Mouse (Mus musculus): ENCODE measurements around the gene Cavin2. TPM values are rescaled to one million over a fixed set of nuclear protein-coding genes. Genes with fewer than 3 reads are reported as not detected.
A peak's percentile ranks its signal among the peaks of the same experiment; 100 is the strongest.

The Cavin2 gene
- polyA plus RNA-seq, 1 experiment = 19.0 TPM

GRCm38 (mm10) chr1:51265118-51265800, 23.7 kb upstream of the Cavin2 start:
- TF ChIP-seq POLR2A (IDR thresholded peaks at IDR 0.05; ENCODE audit: low read depth, low read length) (no peak), CTCF (IDR thresholded peaks at IDR 0.05; ENCODE audit: extremely low read depth, insufficient read depth, insufficient read length, insufficient replicate concordance) (no peak)
- Histone ChIP-seq H3K4me1 (ENCODE audit: control insufficient read depth, insufficient read depth, insufficient read length) (no peaks in the 10 kb centered on the region), H3K27ac (ENCODE audit: insufficient read depth, low read length) (no peak overlapping the region), H3K36me3 (ENCODE audit: control insufficient read depth, insufficient read depth, low read length) (no peaks in the 10 kb centered on the region), H3K4me3 (ENCODE audit: extremely low read depth, insufficient read depth, insufficient read length) (no peak overlapping the region), H3K27me3 (ENCODE audit: control insufficient read depth, insufficient read depth, low read length) (no peaks in the 10 kb centered on the region)
- WGBS = 61% methylated on average over 5 of the region's 5 CpGs
- DNase-seq (ENCODE audit: low read depth in 1 of 2, low spot score in 2 of 2) = no peak

GRCm38 (mm10) chr1:51265926-51266325, 23.0 kb upstream of the Cavin2 start:
- Histone ChIP-seq H3K4me1 (ENCODE audit: control insufficient read depth, insufficient read depth, insufficient read length) (no peaks in the 10 kb centered on the region), H3K27ac (ENCODE audit: insufficient read depth, low read length) (peak overlapping the region; percentile 57; the same call in 1 of the 2 replicates), H3K4me3 (ENCODE audit: extremely low read depth, insufficient read depth, insufficient read length) (no peak overlapping the region), H3K27me3 (ENCODE audit: control insufficient read depth, insufficient read depth, low read length) (no peaks in the 10 kb centered on the region), H3K36me3 (ENCODE audit: control insufficient read depth, insufficient read depth, low read length) (no peaks in the 10 kb centered on the region)
- no peak for TF ChIP-seq POLR2A (IDR thresholded peaks at IDR 0.05; ENCODE audit: low read depth, low read length)
- TF ChIP-seq CTCF (IDR thresholded peaks at IDR 0.05; ENCODE audit: extremely low read depth, insufficient read depth, insufficient read length, insufficient replicate concordance) = no peak
- no peak for DNase-seq (ENCODE audit: low read depth in 1 of 2, low spot score in 2 of 2)
- 88% methylated on average over 2 of the region's 2 CpGs for WGBS

GRCm38 (mm10) chr1:51267125-51267524, 21.8 kb upstream of the Cavin2 start:
- TF ChIP-seq CTCF (IDR thresholded peaks at IDR 0.05; ENCODE audit: extremely low read depth, insufficient read depth, insufficient read length, insufficient replicate concordance) = no peak
- no peak for TF ChIP-seq POLR2A (IDR thresholded peaks at IDR 0.05; ENCODE audit: low read depth, low read length)
- Histone ChIP-seq H3K36me3 (ENCODE audit: control insufficient read depth, insufficient read depth, low read length) (no peaks in the 10 kb centered on the region), H3K27me3 (ENCODE audit: control insufficient read depth, insufficient read depth, low read length) (no peaks in the 10 kb centered on the region), H3K4me1 (ENCODE audit: control insufficient read depth, insufficient read depth, insufficient read length) (no peaks in the 10 kb centered on the region), H3K27ac (ENCODE audit: insufficient read depth, low read length) (no peak overlapping the region), H3K4me3 (ENCODE audit: extremely low read depth, insufficient read depth, insufficient read length) (no peak overlapping the region)
- WGBS = 78% methylated on average over 5 of the region's 5 CpGs
- no peak for DNase-seq (ENCODE audit: low read depth in 1 of 2, low spot score in 2 of 2)

GRCm38 (mm10) chr1:51268225-51268624, 20.7 kb upstream of the Cavin2 start:
- no peak overlapping the region for H3K4me3 ChIP-seq (ENCODE audit: extremely low read depth, insufficient read depth, insufficient read length)
- H3K27me3 ChIP-seq (ENCODE audit: control insufficient read depth, insufficient read depth, low read length) = no peaks in the 10 kb centered on the region
- TF ChIP-seq POLR2A (IDR thresholded peaks at IDR 0.05; ENCODE audit: low read depth, low read length) = no peak
- no peak for TF ChIP-seq CTCF (IDR thresholded peaks at IDR 0.05; ENCODE audit: extremely low read depth, insufficient read depth, insufficient read length, insufficient replicate concordance)
- no peaks in the 10 kb centered on the region for H3K36me3 ChIP-seq (ENCODE audit: control insufficient read depth, insufficient read depth, low read length)
- no peak overlapping the region for H3K27ac ChIP-seq (ENCODE audit: insufficient read depth, low read length)
- 93% methylated on average over 2 of the region's 2 CpGs for WGBS
- no peak for DNase-seq (ENCODE audit: low read depth in 1 of 2, low spot score in 2 of 2)
- no peaks in the 10 kb centered on the region for H3K4me1 ChIP-seq (ENCODE audit: control insufficient read depth, insufficient read depth, insufficient read length)

GRCm38 (mm10) chr1:51270196-51270935, 18.6 kb upstream of the Cavin2 start:
- no peak for DNase-seq (ENCODE audit: low read depth in 1 of 2, low spot score in 2 of 2)
- H3K27ac ChIP-seq (ENCODE audit: insufficient read depth, low read length) = no peak overlapping the region
- 88% methylated on average over 5 of the region's 5 CpGs for WGBS
- H3K36me3 ChIP-seq (ENCODE audit: control insufficient read depth, insufficient read depth, low read length) = no peaks in the 10 kb centered on the region
- TF ChIP-seq CTCF (IDR thresholded peaks at IDR 0.05; ENCODE audit: extremely low read depth, insufficient read depth, insufficient read length, insufficient replicate concordance) (no peak), POLR2A (IDR thresholded peaks at IDR 0.05; ENCODE audit: low read depth, low read length) (no peak)
- no peaks in the 10 kb centered on the region for H3K27me3 ChIP-seq (ENCODE audit: control insufficient read depth, insufficient read depth, low read length)
- no peak overlapping the region for H3K4me3 ChIP-seq (ENCODE audit: extremely low read depth, insufficient read depth, insufficient read length)
- H3K4me1 ChIP-seq (ENCODE audit: control insufficient read depth, insufficient read depth, insufficient read length) = no peaks in the 10 kb centered on the region

- WGBS = 78% methylated on average over 4 of the region's 4 CpGs
- no peak for TF ChIP-seq CTCF (IDR thresholded peaks at IDR 0.05; ENCODE audit: extremely low read depth, insufficient read depth, insufficient read length, insufficient replicate concordance)
- no peak for TF ChIP-seq POLR2A (IDR thresholded peaks at IDR 0.05; ENCODE audit: low read depth, low read length)
- Histone ChIP-seq H3K27me3 (ENCODE audit: control insufficient read depth, insufficient read depth, low read length) (no peaks in the 10 kb centered on the region), H3K4me1 (ENCODE audit: control insufficient read depth, insufficient read depth, insufficient read length) (no peaks in the 10 kb centered on the region), H3K36me3 (ENCODE audit: control insufficient read depth, insufficient read depth, low read length) (no peaks in the 10 kb centered on the region), H3K4me3 (ENCODE audit: extremely low read depth, insufficient read depth, insufficient read length) (no peak overlapping the region), H3K27ac (ENCODE audit: insufficient read depth, low read length) (no peak overlapping the region)
- no peak for DNase-seq (ENCODE audit: low read depth in 1 of 2, low spot score in 2 of 2)
These were observed 17.1 kb upstream of the Cavin2 start for GRCm38 (mm10) chr1:51271845-51272244.

All from spleen, adult 2 months (tissue).